ENCODE assay signal across 33 mouse cellular contexts in genomic region chr7:79828341-79828740, GRCm38 (mm10). TPM values are rescaled to one million over a fixed set of nuclear protein-coding genes. Genes with fewer than 3 reads are reported as not detected.
DNase-seq lines count a peak whose midpoint lies in the region; ATAC-seq lines count a peak whose summit lies in the region.
"Had no signal": no experiment of that assay in that cellular context is flagged by ENCODE, and none has a peak within 500 bp of the region (broad histone marks: within the 10 kb centered on the region; RNA-seq: fewer than 3 reads in every experiment).

No protein-coding gene starts in this region.

- ATAC-seq in kidney, embryonic 16.5 days (ENCODE audit: low FRiP score, low TSS enrichment): no peak
- ATAC-seq in kidney, embryonic 14.5 days (ENCODE audit: low FRiP score, low TSS enrichment): no peak
- ATAC-seq in megakaryocyte, adult 5-6 weeks (ENCODE audit: poor library complexity, severe bottlenecking): no peak
- ATAC-seq: forebrain, embryonic 13.5 days; forebrain, embryonic 16.5 days; Patski had no signal

- H3K4me1 ChIP-seq in kidney, embryonic 16.5 days (ENCODE audit: insufficient read depth, low read length): 0 out of 2 replicates have a peak, but pooled peaks cover 5% of the 10 kb centered on the region
- no peaks in the 10 kb centered on the region for H3K4me1 ChIP-seq in kidney, embryonic 14.5 days (ENCODE audit: control insufficient read depth, insufficient read depth, low read length)
- no peaks in the 10 kb centered on the region for H3K4me1 ChIP-seq in limb, embryonic 10.5 days
- H3K4me1 ChIP-seq: forebrain, embryonic 10.5 days; forebrain, embryonic 13.5 days; hindbrain, embryonic 12.5 days; hindbrain, embryonic 15.5 days had no signal

- H3K4me2 ChIP-seq in kidney, embryonic 16.5 days (replicated peaks; ENCODE audit: low read depth, low read length): no peak overlapping the region
- no peak overlapping the region for H3K4me2 ChIP-seq in kidney, embryonic 14.5 days (replicated peaks; ENCODE audit: low read depth, low read length)
- H3K4me2 ChIP-seq: forebrain, embryonic 13.5 days; heart, embryonic 11.5 days; hindbrain, embryonic 12.5 days; hindbrain, embryonic 15.5 days had no signal

- no peak overlapping the region for H3K9ac ChIP-seq in kidney, embryonic 16.5 days (replicated peaks; ENCODE audit: low read length)
- H3K9ac ChIP-seq in kidney, embryonic 14.5 days (ENCODE audit: low read depth, low read length): no peak overlapping the region
- H3K9ac ChIP-seq: forebrain, embryonic 13.5 days; hindbrain, embryonic 12.5 days; hindbrain, embryonic 15.5 days had no signal

- H3K36me3 ChIP-seq in kidney, embryonic 16.5 days (ENCODE audit: insufficient read depth, low read length): peaks cover 27% of the 10 kb centered on the region
- 0 out of 2 replicates have a peak, but pooled peaks cover 5% of the 10 kb centered on the region for H3K36me3 ChIP-seq in kidney, embryonic 14.5 days (ENCODE audit: control insufficient read depth, insufficient read depth, low read length)
- peaks cover 37% of the 10 kb centered on the region for H3K36me3 ChIP-seq in limb, embryonic 10.5 days
- H3K36me3 ChIP-seq: forebrain, embryonic 10.5 days; G1E; hindbrain, embryonic 12.5 days; hindbrain, embryonic 15.5 days had no signal

- H3K27me3 ChIP-seq in kidney, embryonic 16.5 days (ENCODE audit: insufficient read depth, low read length): no peaks in the 10 kb centered on the region
- no peaks in the 10 kb centered on the region for H3K27me3 ChIP-seq in kidney, embryonic 14.5 days (ENCODE audit: control insufficient read depth, insufficient read depth, low read length)
- no peaks in the 10 kb centered on the region for H3K27me3 ChIP-seq in limb, embryonic 10.5 days (ENCODE audit: low read depth, poor library complexity, severe bottlenecking)
- H3K27me3 ChIP-seq: forebrain, embryonic 13.5 days; hindbrain, embryonic 12.5 days; hindbrain, embryonic 15.5 days; Patski had no signal

- peak; percentile 77 for DNase-seq in kidney, adult 11 months
- peak; percentile 75 to 77 for DNase-seq in kidney, adult 8-10 months
- peak; percentile 85 for DNase-seq in kidney, adult 9 months
- peak; percentile 77 to 88 for DNase-seq in kidney, postnatal 25 days
- no peak for DNase-seq in limb, embryonic 10.5 days (ENCODE audit: low spot score)
- DNase-seq: adrenal gland, adult 2 months; adrenal gland, postnatal 25 days; B cell, adult 2 months; cerebellum, adult 18-20 months; cerebellum, adult 9-10 months; cerebellum, postnatal 14 days; gastrocnemius, postnatal 10 days; heart, adult 11 months had no signal

- peaks cover 4% of the 10 kb centered on the region; the same call in 1 of the 2 replicates for H3K9me3 ChIP-seq in kidney, embryonic 16.5 days (ENCODE audit: low read length)
- no peaks in the 10 kb centered on the region; the same call in 1 of the 2 replicates for H3K9me3 ChIP-seq in kidney, embryonic 14.5 days (ENCODE audit: control insufficient read depth, low read length)
- H3K9me3 ChIP-seq in limb, embryonic 10.5 days (replicated peaks): no peaks in the 10 kb centered on the region
- H3K9me3 ChIP-seq: forebrain, embryonic 10.5 days; G1E; hindbrain, embryonic 15.5 days had no signal

- no peak overlapping the region for H3K4me3 ChIP-seq in kidney, embryonic 16.5 days (ENCODE audit: low read length)
- no peak overlapping the region for H3K4me3 ChIP-seq in kidney, embryonic 14.5 days (ENCODE audit: low read length)
- H3K4me3 ChIP-seq in limb, embryonic 10.5 days: no peak overlapping the region
- H3K4me3 ChIP-seq: forebrain, embryonic 10.5 days; forebrain, embryonic 13.5 days; hindbrain, embryonic 12.5 days; hindbrain, embryonic 15.5 days had no signal

- H3K27ac ChIP-seq in kidney, embryonic 16.5 days (ENCODE audit: low read length): no peak overlapping the region
- no peak overlapping the region for H3K27ac ChIP-seq in kidney, embryonic 14.5 days (ENCODE audit: low read depth, low read length)
- H3K27ac ChIP-seq in limb, embryonic 10.5 days: no peak overlapping the region
- H3K27ac ChIP-seq: forebrain, embryonic 10.5 days; forebrain, embryonic 13.5 days; hindbrain, embryonic 12.5 days; hindbrain, embryonic 15.5 days had no signal

- 82% methylated on average over 3 of the region's 3 CpGs for whole genome bisulfite sequencing in kidney, embryonic 16.5 days
- 89% methylated on average over 3 of the region's 3 CpGs for WGBS in kidney, embryonic 14.5 days
- 89% methylated on average over 3 of the region's 3 CpGs for WGBS in limb, embryonic 10.5 days

RNA-seq across cellular contexts. Expression of gene Mesp2, which starts 17.8 kb away (rescaled TPM):
- polyA plus RNA-seq in kidney, embryonic 16.5 days (2015; fragmentation: Nextera tagmentation; extraction: Ambion mirVana): 0.78 and 0.82 TPM in 2 replicates
- 0.57 and 0.64 TPM in 2 replicates for polyA plus RNA-seq in kidney, embryonic 14.5 days (2014; fragmentation: Nextera tagmentation; extraction: Ambion mirVana)
- 0.29 TPM in 1 of 2 replicates, not detected in the other for total RNA-seq in megakaryocyte, adult 5-6 weeks (2015)
- total RNA-seq in megakaryocyte, adult 5-6 weeks (2017): not detected in 2 replicates
- 0.21 TPM in 1 of 2 replicates, not detected in the other for polyA plus RNA-seq in limb, embryonic 10.5 days (2016; fragmentation: Nextera tagmentation; extraction: Ambion mirVana)
- total RNA-seq: CH12.LX; G1E; gastrocnemius, adult 18-20 months; hematopoietic stem cell, adult 5-6 weeks had no signal
- polyA plus RNA-seq: embryonic facial prominence, embryonic 11.5 days; G1E had no signal

RNA-seq across cellular contexts. Expression of gene Anpep, which starts 32.5 kb away (rescaled TPM):
- polyA plus RNA-seq in kidney, embryonic 16.5 days (2015; fragmentation: Nextera tagmentation; extraction: Ambion mirVana): 163 and 164 TPM in 2 replicates
- polyA plus RNA-seq in kidney, embryonic 14.5 days (2014; fragmentation: Nextera tagmentation; extraction: Ambion mirVana): 23.7 and 39.0 TPM in 2 replicates
- 1.8 and 2.0 TPM in 2 replicates for total RNA-seq in megakaryocyte, adult 5-6 weeks (2015)
- total RNA-seq in megakaryocyte, adult 5-6 weeks (2017): not detected in 2 replicates
- 8.1 and 9.7 TPM in 2 replicates for polyA plus RNA-seq in limb, embryonic 10.5 days (2016; fragmentation: Nextera tagmentation; extraction: Ambion mirVana)
- polyA plus RNA-seq: G1E had no signal

RNA-seq across cellular contexts. Expression of gene Mesp1, which starts 34.8 kb away (rescaled TPM):
- not detected in 2 replicates for polyA plus RNA-seq in kidney, embryonic 16.5 days (2015; fragmentation: Nextera tagmentation; extraction: Ambion mirVana)
- polyA plus RNA-seq in kidney, embryonic 14.5 days (2014; fragmentation: Nextera tagmentation; extraction: Ambion mirVana): not detected in 2 replicates
- total RNA-seq in megakaryocyte, adult 5-6 weeks (2015): not detected in 2 replicates
- total RNA-seq in megakaryocyte, adult 5-6 weeks (2017): not detected in 2 replicates
- polyA plus RNA-seq in limb, embryonic 10.5 days (2016; fragmentation: Nextera tagmentation; extraction: Ambion mirVana): not detected in 2 replicates
- total RNA-seq: adrenal gland, adult 2 months; adrenal gland, postnatal 25 days; CH12.LX; G1E; gastrocnemius, adult 18-20 months; gastrocnemius, postnatal 10 days; gastrocnemius, postnatal 4 days; heart, adult 8-10 months; heart, postnatal 25 days; hematopoietic stem cell, adult 5-6 weeks had no signal
- polyA plus RNA-seq: adrenal gland, adult 2 months; forebrain, embryonic 10.5 days; forebrain, embryonic 13.5 days; forebrain, embryonic 16.5 days; G1E; heart, embryonic 11.5 days; heart, embryonic 14.5 days; heart, postnatal 0 days; Patski had no signal
